Mouse (Mus musculus) liver, adult 2 months (tissue): ENCODE measurements around the gene Ccdc27. TPM values are rescaled to one million over a fixed set of nuclear protein-coding genes. Genes with fewer than 3 reads are reported as not detected.

Experiments used
- DNase-seq: peaks from one replicate; pipeline ENCODE4 v3.0.0-alpha.2; 2011; ENCODE audit warnings: low read depth, low spot score; ENCODE audit errors: extremely low read depth
- H3K27ac ChIP-seq: fragments of 200-500 bp; replicated peaks from 2 replicates; pipeline ENCODE4 v1.5.1; 2012; ENCODE audit warnings: low read depth, mild to moderate bottlenecking, control low read depth, inconsistent platforms, low read length; ENCODE audit not compliant: insufficient read depth
- H3K27me3 ChIP-seq: fragments of 200-500 bp; 2 replicates; pipeline ENCODE4 v1.6.1; 2012; ENCODE audit warnings: mild to moderate bottlenecking, moderate library complexity, low read length, inconsistent platforms; ENCODE audit not compliant: control insufficient read depth, insufficient read depth
- H3K36me3 ChIP-seq: fragments of 200-500 bp; 2 replicates; pipeline ENCODE4 v1.6.1; 2012; ENCODE audit warnings: low read length, inconsistent platforms; ENCODE audit not compliant: control insufficient read depth, insufficient read depth
- H3K4me1 ChIP-seq: fragments of 200-500 bp; 2 replicates; pipeline ENCODE4 v1.6.1; 2011; ENCODE audit warnings: low read length; ENCODE audit not compliant: control insufficient read depth, insufficient read depth
- H3K4me3 ChIP-seq: fragments of 200-500 bp; 2 replicates; pipeline ENCODE4 v1.5.1; 2011; ENCODE audit warnings: low read depth, mild to moderate bottlenecking, control low read depth, low read length, moderate library complexity; ENCODE audit not compliant: insufficient read depth
- H3K79me2 ChIP-seq: fragments of 200-500 bp; 2 replicates; pipeline ENCODE4 v1.6.1; 2012; ENCODE audit warnings: inconsistent platforms, mild to moderate bottlenecking, low read length, moderate library complexity; ENCODE audit not compliant: control insufficient read depth, insufficient read depth
- H3K9ac ChIP-seq: fragments of 200-500 bp; 2 replicates; pipeline ENCODE4 v1.6.1; 2012; ENCODE audit warnings: low read depth, mild to moderate bottlenecking, control low read depth, inconsistent platforms, low read length
- CTCF ChIP-seq: fragments of 200-500 bp; IDR thresholded peaks from 2 replicates; pipeline ENCODE4 v1.5.1; 2011; ENCODE audit warnings: low read depth, low read length, control low read depth
- POLR2A ChIP-seq: fragments of 200-500 bp; IDR thresholded peaks from 2 replicates; pipeline ENCODE4 v1.6.1; 2011; ENCODE audit warnings: low read length, control low read depth; ENCODE audit not compliant: insufficient read depth; ENCODE audit errors: extremely low read depth
- whole genome bisulfite sequencing: fragments of 180-500 bp; shearing (Covaris S2); methylation state at CpG from one replicate; pipeline ENCODE4 v1.1.7; 2018; 5-methylcytosine and 5-hydroxymethylcytosine counted together
- polyA plus RNA-seq: library from polyadenylated mRNA; depleted of rRNA; stranded (reverse); fragments of >200 nt; gene quantifications from 2 replicates; pipeline ENCODE4 v1.2.3, GENCODE M21; 2012
- total RNA-seq: library from RNA; depleted of rRNA; stranded (reverse); fragments of >200 nt; gene quantifications from 2 replicates; pipeline ENCODE4 v1.2.3, GENCODE M21; 2014

Gene Ccdc27
- total and polyA plus RNA-seq, 2 experiments = not detected

GRCm38 (mm10) chr4:154024729-154025521 lies 17.6 kb downstream of the Ccdc27 start:
- no peak for DNase-seq
- Histone ChIP-seq H3K79me2 (no peaks in the 10 kb centered on the region), H3K27me3 (no peaks in the 10 kb centered on the region), H3K4me1 (peaks cover 6% of the 10 kb centered on the region), H3K4me3 (peak overlapping the region; percentile 86), H3K9ac (peak overlapping the region; percentile 84), H3K27ac (no peak overlapping the region), H3K36me3 (no peaks in the 10 kb centered on the region)
- TF ChIP-seq POLR2A = no peak
- no peak for TF ChIP-seq CTCF
- 37% methylated on average over 17 of the region's 17 CpGs for WGBS

GRCm38 (mm10) chr4:154023754-154024601 lies 18.5 kb downstream of the Ccdc27 start:
- WGBS = 35% methylated on average over 8 of the region's 8 CpGs
- DNase-seq = peak; percentile 50
- no peak for TF ChIP-seq POLR2A
- no peak for TF ChIP-seq CTCF

GRCm38 (mm10) chr4:154022844-154023243 lies 19.6 kb downstream of the Ccdc27 start:
- Histone ChIP-seq H3K4me1 (peaks cover 6% of the 10 kb centered on the region), H3K36me3 (no peaks in the 10 kb centered on the region; the same call in 1 of the 2 replicates), H3K79me2 (no peaks in the 10 kb centered on the region), H3K27me3 (no peaks in the 10 kb centered on the region), H3K4me3 (no peak overlapping the region), H3K9ac (no peak overlapping the region), H3K27ac (no peak overlapping the region)
- no peak for DNase-seq
- TF ChIP-seq POLR2A = no peak
- no peak for TF ChIP-seq CTCF
- WGBS = 63% methylated on average over 4 of the region's 4 CpGs

More at GRCm38 (mm10) chr4:154023754-154024601, 18.5 kb downstream of the Ccdc27 start:
- Histone ChIP-seq H3K27me3 (no peaks in the 10 kb centered on the region), H3K36me3 (no peaks in the 10 kb centered on the region), H3K27ac (no peak overlapping the region), H3K79me2 (no peaks in the 10 kb centered on the region), H3K9ac (no peak overlapping the region), H3K4me3 (no peak overlapping the region), H3K4me1 (peaks cover 6% of the 10 kb centered on the region)

- DNase-seq = no peak
- TF ChIP-seq POLR2A (no peak), CTCF (no peak)
- Histone ChIP-seq H3K9ac (no peak overlapping the region), H3K27ac (no peak overlapping the region), H3K4me1 (peaks cover 6% of the 10 kb centered on the region), H3K36me3 (no peaks in the 10 kb centered on the region; the same call in 1 of the 2 replicates), H3K79me2 (no peaks in the 10 kb centered on the region), H3K27me3 (no peaks in the 10 kb centered on the region), H3K4me3 (no peak overlapping the region)
- WGBS = 77% methylated on average over 4 of the region's 4 CpGs
Measured at GRCm38 (mm10) chr4:154022407-154022806, 20.1 kb downstream of the Ccdc27 start.

- DNase-seq = no peak
- 93% methylated on average over 9 of the region's 9 CpGs for WGBS
- Histone ChIP-seq H3K9ac (no peak overlapping the region), H3K27me3 (no peaks in the 10 kb centered on the region), H3K4me3 (no peak overlapping the region), H3K79me2 (no peaks in the 10 kb centered on the region), H3K36me3 (peaks cover 1% of the 10 kb centered on the region; the same call in 1 of the 2 replicates), H3K4me1 (peaks cover 6% of the 10 kb centered on the region), H3K27ac (no peak overlapping the region)
- TF ChIP-seq POLR2A (no peak), CTCF (no peak)
Measured at GRCm38 (mm10) chr4:154021432-154021831, 21.0 kb downstream of the Ccdc27 start.

- peak; percentile 38 for DNase-seq
- Histone ChIP-seq H3K4me3 (no peak overlapping the region), H3K36me3 (peaks cover 3% of the 10 kb centered on the region; the same call in 1 of the 2 replicates), H3K27me3 (no peaks in the 10 kb centered on the region), H3K4me1 (no peaks in the 10 kb centered on the region), H3K9ac (no peak overlapping the region), H3K79me2 (peaks cover 4% of the 10 kb centered on the region; the same call in 1 of the 2 replicates), H3K27ac (no peak overlapping the region)
- TF ChIP-seq POLR2A (no peak), CTCF (peak; percentile 91)
- WGBS = 66% methylated on average over 7 of the region's 7 CpGs
Measured at GRCm38 (mm10) chr4:154019571-154019970, 22.9 kb downstream of the Ccdc27 start.
